Mouse (Mus musculus) heart, embryonic 12.5 days (tissue): Measurements from ENCODE around the gene Phrf1. TPM values are rescaled to one million over a fixed set of nuclear protein-coding genes. Genes with fewer than 3 reads are reported as not detected.

Experiments used
- ATAC-seq: fragments of 200-750 bp; cut with Nextera tagmentation; 2 replicates; pipeline ENCODE4 v1.8.0; 2017; ENCODE audit warnings: moderate TSS enrichment, moderate library complexity; ENCODE audit not compliant: insufficient number of reproducible peaks, low FRiP score
- H3K27ac ChIP-seq: fragments of 300-500 bp; sonication (generic); 2 replicates; pipeline ENCODE4 v1.5.1; 2016; ENCODE audit warnings: mild to moderate bottlenecking, moderate library complexity; ENCODE audit not compliant: poor library complexity, severe bottlenecking
- H3K27me3 ChIP-seq: fragments of 300-500 bp; sonication (generic); replicated peaks from 2 replicates; pipeline ENCODE4 v1.6.1; 2016; ENCODE audit warnings: mild to moderate bottlenecking, moderate library complexity
- H3K36me3 ChIP-seq: fragments of 300-500 bp; sonication (generic); 2 replicates; pipeline ENCODE4 v1.6.1; 2016; ENCODE audit warnings: mild to moderate bottlenecking, moderate library complexity
- H3K4me1 ChIP-seq: fragments of 300-500 bp; sonication (generic); replicated peaks from 2 replicates; pipeline ENCODE4 v1.6.1; 2016; ENCODE audit warnings: mild to moderate bottlenecking
- H3K4me2 ChIP-seq: fragments of 300-500 bp; sonication (generic); 2 replicates; pipeline ENCODE4 v1.6.1; 2016; ENCODE audit warnings: mild to moderate bottlenecking, moderate library complexity
- H3K4me3 ChIP-seq: fragments of 300-500 bp; sonication (generic); 2 replicates; pipeline ENCODE4 v1.5.1; 2016; ENCODE audit warnings: mild to moderate bottlenecking
- H3K9ac ChIP-seq: fragments of 300-500 bp; sonication (generic); 2 replicates; pipeline ENCODE4 v1.6.1; 2016; ENCODE audit warnings: mild to moderate bottlenecking, moderate library complexity
- H3K9me3 ChIP-seq: fragments of 300-500 bp; sonication (generic); replicated peaks from 2 replicates; pipeline ENCODE4 v1.6.1; 2016; ENCODE audit warnings: mild to moderate bottlenecking, moderate library complexity
- WGBS: fragments of 180-500 bp; shearing (Covaris S2); methylation state at CpG from one replicate; pipeline ENCODE4 v1.1.7; 2016; 5-methylcytosine and 5-hydroxymethylcytosine counted together
- polyA plus RNA-seq: library from polyadenylated mRNA; unstranded; fragments of >200 nt; fragmentation: Nextera tagmentation; extraction: Ambion mirVana; gene quantifications from 2 replicates; pipeline ENCODE4 v1.2.1, GENCODE M21; 2016

Gene Phrf1
- polyA plus RNA-seq, 1 experiment from 2014 or later = 56.4 TPM

DNA sequence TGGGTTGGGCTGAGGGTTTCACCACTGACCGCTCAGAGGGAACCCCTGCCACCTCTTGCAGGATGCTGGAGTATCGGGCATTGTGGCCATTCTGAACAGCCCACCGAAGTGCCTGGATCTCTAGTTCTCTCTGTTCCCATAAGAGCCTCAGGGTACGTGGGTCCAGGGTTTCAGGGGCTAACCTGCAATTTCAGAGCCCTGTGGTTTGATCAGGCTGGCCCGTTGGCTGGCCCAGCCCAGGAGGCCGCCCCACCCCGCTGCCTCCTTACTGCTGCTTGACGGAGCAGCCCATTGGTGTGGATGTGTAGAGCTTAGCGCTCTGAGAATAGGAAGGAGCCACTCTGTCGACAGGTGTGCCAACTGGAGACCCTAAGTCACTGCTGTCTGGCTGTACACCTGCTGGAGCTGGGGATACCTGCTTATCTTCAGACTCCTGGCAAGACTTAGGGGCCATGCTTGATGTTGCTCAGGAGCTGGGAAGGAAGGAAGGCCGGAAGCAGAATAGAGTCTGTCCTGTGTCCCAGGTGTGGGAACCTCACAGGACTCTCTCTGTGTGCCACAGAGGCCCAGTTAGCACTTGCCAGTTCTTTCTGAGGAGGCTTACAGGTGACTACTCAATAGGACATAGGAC is 14.9 kb upstream of the Phrf1 start, which contains the start of gene Lmntd2:
Gene Lmntd2 (minus strand): TSS at position 476 of the 631 bp plus-strand sequence.
- 92% methylated on average over 11 of the region's 11 CpGs for WGBS
- peaks cover 10% of the 10 kb centered on the region; the same call in 1 of the 2 replicates for H3K27me3 ChIP-seq
- H3K9ac ChIP-seq = peak within 1 kb of the TSS; percentile 76; the same call in 1 of the 2 replicates
- peaks cover 18% of the 10 kb centered on the region for H3K4me1 ChIP-seq
- H3K36me3 ChIP-seq = 0 out of 2 replicates have a peak, but pooled peaks cover under 1% of the 10 kb centered on the region
- peak within 1 kb of the TSS; percentile 65; the same call in 1 of the 2 replicates for H3K27ac ChIP-seq
- peak within 1 kb of the TSS; percentile 83 for H3K4me2 ChIP-seq
- ATAC-seq = no peak
- no peaks in the 10 kb centered on the region for H3K9me3 ChIP-seq
- peak within 1 kb of the TSS; percentile 74 for H3K4me3 ChIP-seq

GRCm38 (mm10) chr7:141214310-141214709 is 14.3 kb upstream of the Phrf1 start:
- H3K27me3 ChIP-seq = peaks cover 10% of the 10 kb centered on the region; the same call in 1 of the 2 replicates
- WGBS = 65% methylated on average over 3 of the region's 3 CpGs
- no peak for ATAC-seq
- no peak overlapping the region for H3K9ac ChIP-seq
- H3K9me3 ChIP-seq = no peaks in the 10 kb centered on the region
- H3K36me3 ChIP-seq = 0 out of 2 replicates have a peak, but pooled peaks cover 3% of the 10 kb centered on the region
- H3K27ac ChIP-seq = no peak overlapping the region
- no peak overlapping the region; the same call in 1 of the 2 replicates for H3K4me2 ChIP-seq
- peaks cover 18% of the 10 kb centered on the region for H3K4me1 ChIP-seq
- no peak overlapping the region for H3K4me3 ChIP-seq

DNA sequence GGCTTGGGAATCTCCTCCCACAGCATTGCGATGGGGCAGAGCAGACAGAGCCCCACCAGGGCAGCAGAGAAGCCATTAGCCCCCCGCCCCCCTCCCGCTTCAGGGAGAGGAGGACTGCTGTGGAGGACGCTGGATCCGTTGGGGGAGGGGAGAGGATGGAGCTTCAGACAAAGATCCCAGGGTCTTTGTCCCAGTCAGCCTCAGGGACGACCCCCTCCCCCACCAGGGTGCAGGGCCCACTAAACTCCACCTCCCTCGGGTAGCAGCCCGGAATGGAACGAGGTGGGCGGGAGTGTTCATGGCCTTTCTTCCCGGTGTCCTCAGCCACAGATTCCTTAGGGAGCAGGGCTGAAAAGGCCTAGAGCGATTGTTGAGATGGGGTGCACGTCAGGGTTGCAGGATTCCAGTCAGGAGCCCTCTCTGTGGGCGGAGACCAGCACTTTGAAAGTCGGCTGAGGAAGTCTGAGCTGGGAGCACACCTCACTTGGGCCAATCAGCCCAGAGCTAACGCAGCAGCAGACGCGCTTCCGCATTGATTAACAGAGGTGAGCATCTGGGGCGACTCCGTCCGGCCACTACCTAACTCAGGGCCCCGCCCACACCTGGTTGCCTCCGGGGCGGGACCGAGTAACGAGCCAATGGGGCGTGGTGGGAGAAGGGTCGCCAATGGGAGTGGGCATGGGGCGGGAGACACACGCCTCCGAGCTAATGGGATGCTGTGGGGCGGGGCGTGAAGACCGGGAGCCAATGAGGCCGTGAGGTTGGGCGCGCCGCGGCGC is 13.3 kb upstream of the Phrf1 start, which contains the start of gene Rassf7:
Gene Rassf7 (plus strand): TSS at position 760 of the 779 bp plus-strand sequence.
- H3K36me3 ChIP-seq = 0 out of 2 replicates have a peak, but pooled peaks cover 3% of the 10 kb centered on the region
- ATAC-seq = peak; percentile 97
- no peaks in the 10 kb centered on the region for H3K9me3 ChIP-seq
- WGBS = under 1% methylated on average over 41 of the region's 41 CpGs
- peaks cover 24% of the 10 kb centered on the region for H3K4me1 ChIP-seq
- peaks cover 10% of the 10 kb centered on the region; the same call in 1 of the 2 replicates for H3K27me3 ChIP-seq
- peak within 1 kb of the TSS; percentile 76 for H3K9ac ChIP-seq
- H3K4me3 ChIP-seq = peak within 1 kb of the TSS; percentile 74
- peak within 1 kb of the TSS; percentile 83 for H3K4me2 ChIP-seq
- H3K27ac ChIP-seq = peak within 1 kb of the TSS; percentile 66

GRCm38 (mm10) chr7:141215880-141216733 is 12.5 kb upstream of the Phrf1 start:
- Histone ChIP-seq H3K27me3 (peaks cover 10% of the 10 kb centered on the region; the same call in 1 of the 2 replicates), H3K36me3 (0 out of 2 replicates have a peak, but pooled peaks cover 3% of the 10 kb centered on the region), H3K4me2 (peak overlapping the region; percentile 83), H3K4me3 (peak overlapping the region; percentile 74), H3K9ac (peak overlapping the region; percentile 65), H3K9me3 (no peaks in the 10 kb centered on the region), H3K27ac (peak overlapping the region; percentile 66; the same call in 1 of the 2 replicates), H3K4me1 (peaks cover 33% of the 10 kb centered on the region)
- WGBS = under 1% methylated on average over 42 of the region's 42 CpGs
- ATAC-seq = peak; percentile 70

GRCm38 (mm10) chr7:141216894-141217293 is 11.7 kb upstream of the Phrf1 start:
- peak overlapping the region; percentile 66; the same call in 1 of the 2 replicates for H3K27ac ChIP-seq
- no peak for ATAC-seq
- peaks cover 35% of the 10 kb centered on the region for H3K4me1 ChIP-seq
- peak overlapping the region; percentile 74 for H3K4me3 ChIP-seq
- 0 out of 2 replicates have a peak, but pooled peaks cover 3% of the 10 kb centered on the region for H3K36me3 ChIP-seq
- peak overlapping the region; percentile 65; the same call in 1 of the 2 replicates for H3K9ac ChIP-seq
- H3K4me2 ChIP-seq = peak overlapping the region; percentile 83
- 0 out of 2 replicates have a peak, but pooled peaks cover 8% of the 10 kb centered on the region for H3K27me3 ChIP-seq
- WGBS = 83% methylated on average over 11 of the region's 11 CpGs
- no peaks in the 10 kb centered on the region for H3K9me3 ChIP-seq

DNA sequence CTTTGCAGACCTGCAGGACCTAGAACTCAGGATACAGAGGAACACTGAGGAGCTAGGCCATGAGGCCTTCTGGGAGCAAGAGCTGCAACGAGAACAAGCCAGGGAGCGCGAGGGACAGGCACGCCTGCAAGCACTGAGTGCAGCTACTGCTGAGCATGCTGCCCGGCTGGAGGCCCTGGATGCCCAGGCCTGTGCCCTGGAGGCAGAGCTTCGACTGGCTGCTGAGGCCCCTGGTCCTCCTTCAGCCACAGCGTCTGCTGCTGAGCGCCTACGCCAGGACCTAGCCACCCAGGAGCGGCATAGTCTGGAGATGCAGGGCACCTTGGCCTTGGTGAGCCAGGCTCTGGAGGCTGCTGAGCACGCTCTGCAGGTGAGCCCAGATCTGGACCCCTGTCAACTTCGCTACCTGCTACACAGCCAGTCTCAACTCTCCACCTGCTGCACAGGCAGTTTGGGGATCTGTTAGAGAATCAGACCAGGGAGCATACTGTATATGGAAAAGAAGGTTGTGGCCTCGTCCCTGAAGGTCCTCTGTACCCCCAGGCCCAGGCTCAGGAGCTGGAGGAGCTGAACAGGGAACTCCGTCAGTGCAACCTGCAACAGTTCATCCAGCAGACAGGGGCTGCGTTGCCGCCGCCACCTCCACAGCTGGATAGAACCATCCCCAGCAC is 11.1 kb upstream of the Phrf1 start:
- WGBS = 88% methylated on average over 17 of the region's 17 CpGs
- H3K36me3 ChIP-seq = 0 out of 2 replicates have a peak, but pooled peaks cover 3% of the 10 kb centered on the region
- no peaks in the 10 kb centered on the region for H3K9me3 ChIP-seq
- no peak overlapping the region for H3K27ac ChIP-seq
- no peak overlapping the region for H3K4me2 ChIP-seq
- no peak for ATAC-seq
- H3K4me3 ChIP-seq = no peak overlapping the region
- 0 out of 2 replicates have a peak, but pooled peaks cover 3% of the 10 kb centered on the region for H3K27me3 ChIP-seq
- H3K4me1 ChIP-seq = peaks cover 40% of the 10 kb centered on the region
- H3K9ac ChIP-seq = 0 out of 2 replicates have a peak overlapping the region, but pooled peaks have one; percentile 9

GRCm38 (mm10) chr7:141218141-141218540 is 10.4 kb upstream of the Phrf1 start:
- no peaks in the 10 kb centered on the region for H3K9me3 ChIP-seq
- no peak overlapping the region for H3K27ac ChIP-seq
- H3K4me2 ChIP-seq = no peak overlapping the region
- H3K9ac ChIP-seq = peak overlapping the region; percentile 9; the same call in 1 of the 2 replicates
- H3K36me3 ChIP-seq = 0 out of 2 replicates have a peak, but pooled peaks cover 3% of the 10 kb centered on the region
- 0 out of 2 replicates have a peak, but pooled peaks cover 3% of the 10 kb centered on the region for H3K27me3 ChIP-seq
- 77% methylated on average over 3 of the region's 3 CpGs for WGBS
- H3K4me3 ChIP-seq = no peak overlapping the region
- ATAC-seq = no peak
- H3K4me1 ChIP-seq = peaks cover 46% of the 10 kb centered on the region

GRCm38 (mm10) chr7:141218557-141219133 is 9.9 kb upstream of the Phrf1 start:
- no peak overlapping the region for H3K9ac ChIP-seq
- 0 out of 2 replicates have a peak, but pooled peaks cover 2% of the 10 kb centered on the region for H3K27me3 ChIP-seq
- WGBS = 89% methylated on average over 5 of the region's 5 CpGs
- no peak overlapping the region for H3K4me2 ChIP-seq
- no peak for ATAC-seq
- H3K4me3 ChIP-seq = no peak overlapping the region
- H3K36me3 ChIP-seq = 0 out of 2 replicates have a peak, but pooled peaks cover 3% of the 10 kb centered on the region
- no peak overlapping the region for H3K27ac ChIP-seq
- no peaks in the 10 kb centered on the region for H3K9me3 ChIP-seq
- peaks cover 47% of the 10 kb centered on the region for H3K4me1 ChIP-seq

- Histone ChIP-seq H3K27me3 (no peaks in the 10 kb centered on the region), H3K4me1 (peaks cover 47% of the 10 kb centered on the region), H3K9me3 (no peaks in the 10 kb centered on the region), H3K36me3 (0 out of 2 replicates have a peak, but pooled peaks cover 3% of the 10 kb centered on the region), H3K4me2 (no peak overlapping the region; the same call in 1 of the 2 replicates), H3K9ac (no peak overlapping the region), H3K4me3 (no peak overlapping the region), H3K27ac (no peak overlapping the region)
- WGBS = 94% methylated on average over 1 of the region's 1 CpGs
- no peak for ATAC-seq
Measured at GRCm38 (mm10) chr7:141219558-141220099, 9.0 kb upstream of the Phrf1 start.
